Mouse (Mus musculus): ENCODE data around the gene Iqcc. TPM values are rescaled to one million over a fixed set of nuclear protein-coding genes. Genes with fewer than 3 reads are reported as not detected.

The Iqcc gene
- polyA plus RNA-seq, 1 experiment from 2014 or later: 32.6 TPM

- Histone ChIP-seq H3K4me2 (replicated peaks) (no peak overlapping the region), H3K9me3 (no peaks in the 10 kb centered on the region), H3K4me1 (0 out of 2 replicates have a peak, but pooled peaks cover 5% of the 10 kb centered on the region), H3K36me3 (no peaks in the 10 kb centered on the region), H3K27me3 (replicated peaks) (no peaks in the 10 kb centered on the region; the same call in 1 of the 2 replicates), H3K27ac (no peak overlapping the region), H3K4me3 (no peak overlapping the region), H3K9ac (no peak overlapping the region)
- WGBS: 98% methylated on average over 4 of the region's 4 CpGs
- no peak for ATAC-seq (ENCODE audit: low FRiP score, low read depth)
These were observed 45.9 kb downstream of the Iqcc start for GRCm38 (mm10) chr4:129573093-129573370.

- Histone ChIP-seq H3K27me3 (replicated peaks) (no peaks in the 10 kb centered on the region), H3K36me3 (no peaks in the 10 kb centered on the region), H3K4me3 (no peak overlapping the region), H3K9ac (no peak overlapping the region), H3K27ac (no peak overlapping the region), H3K4me1 (0 out of 2 replicates have a peak, but pooled peaks cover 5% of the 10 kb centered on the region), H3K9me3 (no peaks in the 10 kb centered on the region), H3K4me2 (replicated peaks) (no peak overlapping the region)
- no peak for ATAC-seq (ENCODE audit: low FRiP score, low read depth)
- 86% methylated on average over 13 of the region's 13 CpGs for WGBS
These were observed 46.4 kb downstream of the Iqcc start for GRCm38 (mm10) chr4:129572236-129573092.

- H3K9me3 ChIP-seq: no peaks in the 10 kb centered on the region
- no peak overlapping the region for H3K27ac ChIP-seq
- WGBS: 78% methylated on average over 8 of the region's 8 CpGs
- no peaks in the 10 kb centered on the region for H3K36me3 ChIP-seq
- no peaks in the 10 kb centered on the region for H3K4me1 ChIP-seq
- no peak for ATAC-seq (ENCODE audit: low FRiP score, low read depth)
- H3K27me3 ChIP-seq (replicated peaks): no peaks in the 10 kb centered on the region
- no peak overlapping the region for H3K4me2 ChIP-seq (replicated peaks)
- no peak overlapping the region for H3K9ac ChIP-seq
- no peak overlapping the region for H3K4me3 ChIP-seq
These were observed 47.3 kb downstream of the Iqcc start for GRCm38 (mm10) chr4:129571551-129572084.

GRCm38 (mm10) chr4:129570028-129570427, 48.9 kb downstream of the Iqcc start:
- no peak overlapping the region for H3K4me3 ChIP-seq
- ATAC-seq (ENCODE audit: low FRiP score, low read depth): no peak
- H3K4me2 ChIP-seq (replicated peaks): no peak overlapping the region
- H3K36me3 ChIP-seq: no peaks in the 10 kb centered on the region
- H3K9me3 ChIP-seq: no peaks in the 10 kb centered on the region
- H3K4me1 ChIP-seq: no peaks in the 10 kb centered on the region
- no peak overlapping the region for H3K9ac ChIP-seq
- no peaks in the 10 kb centered on the region for H3K27me3 ChIP-seq (replicated peaks)
- no peak overlapping the region for H3K27ac ChIP-seq
- 84% methylated on average over 6 of the region's 6 CpGs for WGBS

- Histone ChIP-seq H3K27me3 (replicated peaks) (no peaks in the 10 kb centered on the region), H3K36me3 (no peaks in the 10 kb centered on the region), H3K9ac (no peak overlapping the region), H3K4me1 (peaks cover 7% of the 10 kb centered on the region; the same call in 1 of the 2 replicates), H3K4me2 (replicated peaks) (no peak overlapping the region), H3K9me3 (no peaks in the 10 kb centered on the region), H3K27ac (no peak overlapping the region), H3K4me3 (no peak overlapping the region)
- no peak for ATAC-seq (ENCODE audit: low FRiP score, low read depth)
- 91% methylated on average over 7 of the region's 7 CpGs for WGBS
These were observed 50.5 kb downstream of the Iqcc start for GRCm38 (mm10) chr4:129568366-129568765.

DNA sequence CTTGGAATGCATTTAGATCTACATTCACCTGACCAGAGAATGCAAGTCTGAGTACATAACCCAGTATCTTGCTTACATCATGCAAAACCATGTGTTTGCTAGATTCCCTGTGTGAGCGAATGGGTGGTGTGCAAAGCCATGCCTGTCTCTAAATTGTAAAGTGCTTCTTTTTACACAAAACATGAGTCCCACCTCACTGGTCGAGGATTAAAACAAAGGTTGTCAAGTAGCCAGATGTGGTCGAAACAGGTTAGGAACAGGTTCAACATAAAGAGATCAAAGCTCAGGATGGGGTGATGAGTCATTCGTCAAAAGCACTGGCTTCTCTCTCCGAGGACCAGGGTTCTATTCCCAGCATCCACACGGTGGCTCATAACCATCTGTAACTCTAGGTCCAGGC, 53.8 kb downstream of the Iqcc start:
- Histone ChIP-seq H3K4me3 (no peak overlapping the region), H3K4me1 (peaks cover 8% of the 10 kb centered on the region; the same call in 1 of the 2 replicates), H3K36me3 (no peaks in the 10 kb centered on the region), H3K9me3 (no peaks in the 10 kb centered on the region), H3K9ac (no peak overlapping the region), H3K4me2 (replicated peaks) (no peak overlapping the region), H3K27ac (no peak overlapping the region), H3K27me3 (replicated peaks) (no peaks in the 10 kb centered on the region)
- 86% methylated on average over 6 of the region's 6 CpGs for WGBS
- ATAC-seq (ENCODE audit: low FRiP score, low read depth): no peak

Other genes with a start within 250 kb of the Iqcc start
- gene Zbtb8a, start 241.0 kb downstream of the Iqcc start, polyA plus RNA-seq (2016; fragmentation: Nextera tagmentation; extraction: Ambion mirVana): 12.5 and 15.4 TPM in 2 replicates
- 4.9 and 5.0 TPM in 2 replicates for gene Zbtb8b, start 178.2 kb downstream of the Iqcc start, polyA plus RNA-seq (2016; fragmentation: Nextera tagmentation; extraction: Ambion mirVana)
- 31.9 and 33.1 TPM in 2 replicates for gene Bsdc1, start 157.5 kb downstream of the Iqcc start, polyA plus RNA-seq (2016; fragmentation: Nextera tagmentation; extraction: Ambion mirVana)
- gene Tssk3, start 128.1 kb downstream of the Iqcc start, polyA plus RNA-seq (2016; fragmentation: Nextera tagmentation; extraction: Ambion mirVana): not detected in 2 replicates
- not detected in 2 replicates for gene Fam229a, start 127.9 kb downstream of the Iqcc start, polyA plus RNA-seq (2016; fragmentation: Nextera tagmentation; extraction: Ambion mirVana)
- gene Marcksl1, start 105.5 kb downstream of the Iqcc start, polyA plus RNA-seq (2016; fragmentation: Nextera tagmentation; extraction: Ambion mirVana): 2,122 and 2,278 TPM in 2 replicates
- gene Hdac1, start 76.4 kb downstream of the Iqcc start, polyA plus RNA-seq (2016; fragmentation: Nextera tagmentation; extraction: Ambion mirVana): 179 and 192 TPM in 2 replicates
- 7.8 and 8.0 TPM in 2 replicates for gene Lck, start 45.5 kb downstream of the Iqcc start, polyA plus RNA-seq (2016; fragmentation: Nextera tagmentation; extraction: Ambion mirVana)
- gene Fam167b, start 40.5 kb downstream of the Iqcc start, polyA plus RNA-seq (2016; fragmentation: Nextera tagmentation; extraction: Ambion mirVana): 1.5 and 2.2 TPM in 2 replicates
- gene Eif3i, start 18.5 kb downstream of the Iqcc start, polyA plus RNA-seq (2016; fragmentation: Nextera tagmentation; extraction: Ambion mirVana): 200 and 208 TPM in 2 replicates
- gene Tmem234, start 18.4 kb downstream of the Iqcc start, polyA plus RNA-seq (2016; fragmentation: Nextera tagmentation; extraction: Ambion mirVana): 175 and 183 TPM in 2 replicates
- 3.1 and 3.3 TPM in 2 replicates for gene Dcdc2b, start 4.8 kb downstream of the Iqcc start, polyA plus RNA-seq (2016; fragmentation: Nextera tagmentation; extraction: Ambion mirVana)
- gene Ccdc28b, start 4.8 kb upstream of the Iqcc start, polyA plus RNA-seq (2016; fragmentation: Nextera tagmentation; extraction: Ambion mirVana): 103 and 107 TPM in 2 replicates
- gene Txlna, start 22.0 kb upstream of the Iqcc start, polyA plus RNA-seq (2016; fragmentation: Nextera tagmentation; extraction: Ambion mirVana): 77.6 and 83.5 TPM in 2 replicates
- 16.3 and 16.6 TPM in 2 replicates for gene Kpna6, start 53.7 kb upstream of the Iqcc start, polyA plus RNA-seq (2016; fragmentation: Nextera tagmentation; extraction: Ambion mirVana)
- gene Tmem39b, start 77.7 kb upstream of the Iqcc start, polyA plus RNA-seq (2016; fragmentation: Nextera tagmentation; extraction: Ambion mirVana): 16.0 and 16.8 TPM in 2 replicates
- 211 and 212 TPM in 2 replicates for gene Khdrbs1, start 123.2 kb upstream of the Iqcc start, polyA plus RNA-seq (2016; fragmentation: Nextera tagmentation; extraction: Ambion mirVana)
- 336 and 342 TPM in 2 replicates for gene Ptp4a2, start 192.1 kb upstream of the Iqcc start, polyA plus RNA-seq (2016; fragmentation: Nextera tagmentation; extraction: Ambion mirVana)